Mouse (Mus musculus): ENCODE results near the gene Olfm1.

DNA sequence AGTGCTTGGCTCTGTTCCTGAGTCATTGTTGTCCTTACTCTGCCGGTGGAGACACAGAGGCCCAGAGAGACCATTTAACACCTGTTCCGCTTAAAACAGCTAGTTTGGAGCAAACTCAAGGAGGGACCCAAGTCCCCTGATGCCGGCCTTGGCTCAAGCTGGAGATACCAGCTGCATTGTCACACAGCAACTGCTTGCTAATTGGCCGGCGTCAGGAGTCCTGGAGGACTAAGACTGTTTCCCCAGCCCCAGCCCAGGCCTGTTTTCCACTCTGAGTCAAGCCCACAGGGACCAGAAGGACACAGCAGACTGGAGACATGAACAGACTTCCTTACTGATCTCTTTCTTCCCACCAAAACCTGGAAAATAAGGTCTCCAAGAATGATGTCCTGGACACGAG, 43.7 kb downstream of the Olfm1 start:
- TF ChIP-seq EP300 (IDR thresholded peaks at IDR 0.05; ENCODE audit: low read depth) = no peak
- no peak for TF ChIP-seq CTCF (IDR thresholded peaks at IDR 0.05; ENCODE audit: low read depth)

Measured in heart, postnatal 0 days (tissue).